Mouse (Mus musculus): ENCODE measurements around the gene Ube4b.
"Not testable (repeated sequence)": the region's sequence is repeated elsewhere in the genome, so short reads cannot be mapped to it uniquely, and the experiment has no call there.

Ube4b gene

GRCm38 (mm10) chr4:149431887-149432286 is 5.3 kb upstream of the Ube4b start:
- DNase-seq (ENCODE audit: low spot score), result not testable (repeated sequence)

- no peak for DNase-seq (ENCODE audit: low spot score)
Measured at GRCm38 (mm10) chr4:149429592-149429991, 3.0 kb upstream of the Ube4b start.

GRCm38 (mm10) chr4:149425801-149426292 is 702 bp downstream of the Ube4b start:
- peak; percentile 60 for DNase-seq (ENCODE audit: low spot score)

GRCm38 (mm10) chr4:149424755-149425154 is 1.8 kb downstream of the Ube4b start:
- DNase-seq (ENCODE audit: low spot score), result no peak

GRCm38 (mm10) chr4:149417854-149418365 is 8.6 kb downstream of the Ube4b start:
- no peak for DNase-seq (ENCODE audit: low spot score)

- DNase-seq (ENCODE audit: low spot score), result no peak
Measured at GRCm38 (mm10) chr4:149416986-149417385, 9.6 kb downstream of the Ube4b start.

- DNase-seq (ENCODE audit: low spot score), result no peak
Measured at GRCm38 (mm10) chr4:149416417-149416816, 10.1 kb downstream of the Ube4b start.

GRCm38 (mm10) chr4:149415651-149416169 is 10.8 kb downstream of the Ube4b start:
- DNase-seq (ENCODE audit: low spot score), result no peak

GRCm38 (mm10) chr4:149414259-149414658 is 12.3 kb downstream of the Ube4b start:
- no peak for DNase-seq (ENCODE audit: low spot score)

- no peak for DNase-seq (ENCODE audit: low spot score)
Measured at GRCm38 (mm10) chr4:149409759-149410158, 16.8 kb downstream of the Ube4b start.

GRCm38 (mm10) chr4:149408331-149408730 is 18.2 kb downstream of the Ube4b start:
- DNase-seq (ENCODE audit: low spot score), result no peak

GRCm38 (mm10) chr4:149407461-149407860 is 19.1 kb downstream of the Ube4b start:
- DNase-seq (ENCODE audit: low spot score), result no peak

GRCm38 (mm10) chr4:149405713-149406443 is 20.7 kb downstream of the Ube4b start:
- no peak for DNase-seq (ENCODE audit: low spot score)

GRCm38 (mm10) chr4:149404640-149405465 is 21.7 kb downstream of the Ube4b start:
- no peak for DNase-seq (ENCODE audit: low spot score)

- DNase-seq (ENCODE audit: low spot score), result no peak
Measured at GRCm38 (mm10) chr4:149403037-149403436, 23.5 kb downstream of the Ube4b start.

GRCm38 (mm10) chr4:149401591-149401982 is 25.0 kb downstream of the Ube4b start:
- DNase-seq (ENCODE audit: low spot score), result no peak

GRCm38 (mm10) chr4:149400878-149401590 is 25.5 kb downstream of the Ube4b start:
- DNase-seq (ENCODE audit: low spot score), result no peak

- no peak for DNase-seq (ENCODE audit: low spot score)
Measured at GRCm38 (mm10) chr4:149399331-149399910, 27.1 kb downstream of the Ube4b start.

- DNase-seq (ENCODE audit: low spot score), result no peak
Measured at GRCm38 (mm10) chr4:149398181-149398735, 28.3 kb downstream of the Ube4b start.

- no peak for DNase-seq (ENCODE audit: low spot score)
Measured at GRCm38 (mm10) chr4:149396433-149397306, 29.9 kb downstream of the Ube4b start.
